Mouse (Mus musculus): Measurements from ENCODE around the gene Cdkl3.

- no peak for TF ChIP-seq CTCF (conservative IDR thresholded peaks at IDR 0.05; ENCODE audit: low read length)
- TF ChIP-seq POU5F1 (IDR thresholded peaks at IDR 0.05; ENCODE audit: borderline replicate concordance, low read length) = no peak
Observed at GRCm38 (mm10) chr11:52003505-52003771, 583 bp upstream of the Cdkl3 start.
